Mouse (Mus musculus) macrophage (primary cell): Measurements from ENCODE around the gene Zfp64. TPM values are rescaled to one million over a fixed set of nuclear protein-coding genes. Genes with fewer than 3 reads are reported as not detected.
"Not testable (repeated sequence)": the region's sequence is repeated elsewhere in the genome, so short reads cannot be mapped to it uniquely, and the experiment has no call there.

Experiments used
- H3K27ac ChIP-seq: fragments of 350-480 bp; formaldehyde crosslinking; 2 replicates; pipeline ENCODE4 v1.9.0; 2021
- H3K36me3 ChIP-seq: fragments of 350-480 bp; formaldehyde crosslinking; 2 replicates; pipeline ENCODE4 v1.9.0; 2021; ENCODE audit errors: inconsistent target
- H3K4me3 ChIP-seq: fragments of 350-480 bp; formaldehyde crosslinking; 2 replicates; pipeline ENCODE4 v1.9.0; 2021; ENCODE audit errors: inconsistent target
- H3K79me2 ChIP-seq: fragments of 350-480 bp; formaldehyde crosslinking; 2 replicates; pipeline ENCODE4 v1.9.0; 2021; ENCODE audit errors: inconsistent target
- WGBS: methylation state at CpG from one replicate; pipeline ENCODE4 v1.1.7; 2026; ENCODE audit warnings: inconsistent platforms; ENCODE audit not compliant: missing documents; 5-methylcytosine and 5-hydroxymethylcytosine counted together
- polyA plus RNA-seq: library from polyadenylated mRNA; stranded (reverse); fragments of 250-400 nt; gene quantifications from 3 replicates; pipeline ENCODE4 v1.2.4, GENCODE M21; 2018; ENCODE audit warnings: inconsistent platforms

Zfp64 gene
- polyA plus RNA-seq, 1 experiment from 2014 or later = 10.5 TPM

GRCm38 (mm10) chr2:168864905-168865304 lies 90.5 kb downstream of the Zfp64 start:
- 82% methylated on average over 5 of the region's 5 CpGs for WGBS
- H3K36me3 ChIP-seq = no peaks in the 10 kb centered on the region
- no peaks in the 10 kb centered on the region for H3K79me2 ChIP-seq
- no peak overlapping the region for H3K27ac ChIP-seq
- H3K4me3 ChIP-seq = no peak overlapping the region

- no peaks in the 10 kb centered on the region for H3K36me3 ChIP-seq
- H3K4me3 ChIP-seq = no peak overlapping the region
- H3K27ac ChIP-seq = no peak overlapping the region
- 92% methylated on average over 4 of the region's 4 CpGs for WGBS
- no peaks in the 10 kb centered on the region for H3K79me2 ChIP-seq
Observed at GRCm38 (mm10) chr2:168862694-168863093, 92.7 kb downstream of the Zfp64 start.

GRCm38 (mm10) chr2:168860922-168861740 lies 94.3 kb downstream of the Zfp64 start:
- no peak overlapping the region for H3K27ac ChIP-seq
- 88% methylated on average over 24 of the region's 24 CpGs for WGBS
- no peaks in the 10 kb centered on the region for H3K79me2 ChIP-seq
- no peaks in the 10 kb centered on the region for H3K36me3 ChIP-seq
- no peak overlapping the region for H3K4me3 ChIP-seq

DNA sequence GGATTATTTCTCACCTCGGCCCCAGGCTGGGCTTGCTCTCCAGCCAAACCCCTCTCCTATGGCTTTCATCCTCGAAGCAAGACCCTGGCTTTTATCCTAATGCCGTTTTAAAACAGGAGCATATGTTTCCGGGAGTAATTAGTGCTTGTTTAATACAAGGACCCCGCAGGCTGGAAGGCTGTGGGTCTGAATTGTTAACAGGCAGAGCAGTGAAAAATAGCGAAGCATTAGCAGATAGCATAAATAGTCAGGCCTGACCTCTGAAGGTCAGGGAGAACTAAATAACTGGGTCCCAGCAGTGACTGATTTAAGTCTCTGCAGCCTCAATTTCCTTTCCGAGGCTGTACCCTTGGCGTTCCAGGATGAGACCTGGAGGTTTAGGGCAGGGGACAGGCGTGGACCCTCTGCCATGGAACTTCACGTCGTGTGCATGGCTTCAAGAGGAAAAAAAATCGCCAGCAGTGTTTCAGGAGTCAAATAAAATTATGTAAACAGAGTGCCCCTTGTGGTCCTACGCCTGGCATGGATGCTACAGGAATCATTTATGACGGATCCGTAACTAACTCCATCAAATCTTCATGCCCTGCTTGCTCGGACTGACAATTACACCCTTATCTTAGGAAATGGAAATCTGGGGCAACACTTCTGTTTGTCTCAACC lies 95.2 kb downstream of the Zfp64 start:
- Histone ChIP-seq H3K79me2 (no peaks in the 10 kb centered on the region), H3K36me3 (no peaks in the 10 kb centered on the region), H3K4me3 (no peak overlapping the region), H3K27ac (no peak overlapping the region)
- WGBS = 60% methylated on average over 16 of the region's 16 CpGs

GRCm38 (mm10) chr2:168856638-168857037 lies 98.7 kb downstream of the Zfp64 start:
- H3K36me3 ChIP-seq = no peaks in the 10 kb centered on the region
- no peak overlapping the region for H3K27ac ChIP-seq
- no peaks in the 10 kb centered on the region for H3K79me2 ChIP-seq
- no peak overlapping the region for H3K4me3 ChIP-seq
- 64% methylated on average over 7 of the region's 7 CpGs for WGBS

- Histone ChIP-seq H3K4me3 (no peak overlapping the region), H3K79me2 (no peaks in the 10 kb centered on the region), H3K27ac (no peak overlapping the region), H3K36me3 (no peaks in the 10 kb centered on the region)
- 58% methylated on average over 1 of the region's 1 CpGs for WGBS
Observed at GRCm38 (mm10) chr2:168854777-168855176, 100.6 kb downstream of the Zfp64 start.

GRCm38 (mm10) chr2:168853869-168854268 lies 101.5 kb downstream of the Zfp64 start:
- not testable (repeated sequence) for H3K79me2 ChIP-seq, H3K27ac ChIP-seq, H3K36me3 ChIP-seq, H3K4me3 ChIP-seq
- 80% methylated on average over 7 of the region's 13 CpGs for WGBS

DNA sequence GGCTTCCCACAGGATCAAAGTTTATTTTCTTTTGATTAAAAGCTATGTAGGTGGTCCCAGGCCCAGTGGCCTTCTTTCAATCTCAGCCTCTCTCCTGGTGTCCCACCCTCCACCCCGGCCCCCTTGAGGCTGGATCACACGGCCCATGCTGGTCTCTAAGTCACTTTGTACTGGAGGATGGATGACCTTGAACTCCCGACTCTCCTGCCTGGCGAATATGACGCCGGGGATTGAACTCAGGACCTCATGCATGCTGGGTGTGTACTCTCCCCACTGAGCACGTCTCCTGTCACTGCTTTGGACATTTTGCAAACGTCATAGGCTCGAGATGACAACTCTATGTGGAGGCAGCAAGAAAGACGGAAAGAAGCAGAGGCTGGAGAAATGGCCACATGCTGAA lies 103.8 kb downstream of the Zfp64 start:
- 79% methylated on average over 9 of the region's 10 CpGs for WGBS
- H3K4me3 ChIP-seq = no peak overlapping the region

DNA sequence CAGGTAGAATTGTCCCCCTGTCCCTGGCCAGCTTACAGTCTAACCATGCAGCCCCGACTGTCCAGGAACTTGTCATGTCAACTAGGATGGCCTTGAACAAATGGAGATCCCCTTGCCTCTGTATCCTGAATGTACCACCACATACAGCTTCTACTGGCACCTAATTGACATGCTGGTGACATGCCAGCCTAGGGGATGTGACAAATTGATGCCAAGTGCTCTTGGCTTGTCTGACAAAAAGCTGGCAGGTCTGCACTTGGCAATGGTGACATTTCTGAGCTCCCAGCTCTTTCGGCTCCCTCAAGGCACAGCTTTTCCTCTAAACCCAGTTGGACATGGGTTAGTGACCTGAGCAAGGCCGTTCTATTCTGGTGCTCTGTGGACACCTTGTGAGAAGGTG lies 106.8 kb downstream of the Zfp64 start:
- Histone ChIP-seq H3K79me2 (no peaks in the 10 kb centered on the region), H3K36me3 (no peaks in the 10 kb centered on the region), H3K27ac (no peak overlapping the region), H3K4me3 (no peak overlapping the region)
- 92% methylated on average over 3 of the region's 3 CpGs for WGBS

More for the DNA sequence above, 103.8 kb downstream of the Zfp64 start:
- Histone ChIP-seq H3K79me2 (no peaks in the 10 kb centered on the region), H3K36me3 (no peaks in the 10 kb centered on the region), H3K27ac (no peak overlapping the region)

DNA sequence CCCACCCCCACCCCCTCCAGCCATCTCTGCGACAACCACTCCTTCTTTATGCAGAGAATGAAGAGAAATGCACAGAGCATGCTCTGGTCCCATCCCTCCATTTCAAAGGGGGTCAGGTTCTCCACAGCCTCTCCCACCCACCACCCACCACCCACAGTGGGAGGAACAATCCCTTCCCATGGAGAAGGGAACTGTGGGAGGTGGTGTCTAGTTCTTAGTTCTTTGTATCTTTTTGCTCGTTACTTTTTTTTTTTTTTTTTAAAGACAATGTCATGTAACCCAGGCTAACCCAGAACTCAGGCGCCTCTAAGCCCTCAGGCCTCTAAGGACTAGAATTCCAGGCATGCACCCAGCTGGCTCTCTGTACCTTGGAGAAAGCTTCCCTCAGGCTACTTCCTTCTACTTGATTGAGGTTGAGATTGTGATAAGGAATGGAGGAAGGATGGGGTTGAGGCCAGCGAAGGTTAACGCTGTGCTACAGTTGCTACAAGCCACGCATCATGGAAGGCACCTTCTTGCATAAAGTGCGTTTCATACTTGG lies 109.1 kb downstream of the Zfp64 start:
- 31% methylated on average over 7 of the region's 7 CpGs for WGBS
- H3K79me2 ChIP-seq = no peaks in the 10 kb centered on the region

More for the DNA sequence above, 109.1 kb downstream of the Zfp64 start:
- Histone ChIP-seq H3K4me3 (no peak overlapping the region), H3K27ac (no peak overlapping the region), H3K36me3 (no peaks in the 10 kb centered on the region)

Other genes starting within 250 kb of the Zfp64 start
- 0.39 to 0.76 TPM (median 0.56 TPM) in 3 replicates for gene Atp9a, start 213.2 kb downstream of the Zfp64 start, polyA plus RNA-seq
- not detected in 3 replicates for gene Sall4, start 187.6 kb downstream of the Zfp64 start, polyA plus RNA-seq